Mouse (Mus musculus): ENCODE data around the gene Ick.

GRCm38 (mm10) chr9:78071626-78072025, 37.4 kb upstream of the Ick start:
- no peak for TF ChIP-seq CTCF (IDR thresholded peaks at IDR 0.05; ENCODE audit: borderline replicate concordance, insufficient read depth, low read depth, low read length)
- TF ChIP-seq POLR2A (IDR thresholded peaks at IDR 0.05; ENCODE audit: borderline replicate concordance, insufficient read depth, low read length), result no peak

Data from cerebellum, adult 2 months (tissue).